Mouse (Mus musculus) heart, postnatal 0 days (tissue): ENCODE data around the gene Zmpste24.

ENCODE experiments used
- CTCF ChIP-seq: IDR thresholded peaks from 2 replicates; pipeline ENCODE4 v1.5.1; 2016; ENCODE audit warnings: antibody characterized with exemption, control low read depth, low read depth
- EP300 ChIP-seq: IDR thresholded peaks from 2 replicates; pipeline ENCODE4 v1.6.1; 2016; ENCODE audit warnings: antibody characterized with exemption, low read depth

DNA sequence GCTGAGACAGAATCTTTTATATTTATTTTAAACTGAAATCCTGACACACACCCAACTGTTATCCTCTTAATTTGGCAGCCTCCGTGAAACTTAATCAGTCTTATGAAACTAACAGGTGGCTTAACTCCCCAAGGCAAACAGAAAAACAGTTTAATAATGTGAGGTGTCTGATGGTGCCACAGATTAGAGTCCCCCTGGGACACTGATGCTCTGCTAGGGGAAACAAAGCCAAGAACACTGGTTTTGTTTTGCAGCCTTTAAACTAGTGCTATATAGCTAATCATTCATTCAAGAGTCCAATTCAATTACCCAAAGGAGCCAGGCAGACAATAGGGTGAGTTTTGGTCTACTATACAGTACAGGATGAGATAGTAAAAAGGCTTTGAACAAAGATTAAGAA is 17.6 kb downstream of the Zmpste24 start:
- TF ChIP-seq CTCF (no peak), EP300 (no peak)
